Mouse (Mus musculus) myocyte (in vitro differentiated cells): ENCODE measurements around the gene Hoxd11.

Experiments
- E2F4 ChIP-seq: IDR thresholded peaks from one replicate; pipeline ENCODE4 v1.6.1; 2011; ENCODE audit warnings: mild to moderate bottlenecking, control low read depth, moderate library complexity; ENCODE audit not compliant: insufficient read depth
- MAX ChIP-seq: IDR thresholded peaks from one replicate; pipeline ENCODE4 v1.6.1; 2011; ENCODE audit warnings: low read depth, mild to moderate bottlenecking, control low read depth
- MYOD1 ChIP-seq, 3 experiments: IDR thresholded peaks; one replicate each; pipeline ENCODE4 v1.6.1; 2011; ENCODE audit warnings: control low read depth in 2 of 3, low read depth in 2 of 3, mild to moderate bottlenecking in 2 of 3, moderate library complexity in 1 of 3; ENCODE audit not compliant: insufficient read length in 2 of 3, control insufficient read depth in 1 of 3
- MYOG ChIP-seq, 3 experiments: IDR thresholded peaks; one replicate each; pipeline ENCODE4 v1.6.1; 2011; ENCODE audit warnings: control low read depth in 2 of 3, low read depth in 2 of 3, mild to moderate bottlenecking in 2 of 3; ENCODE audit not compliant: insufficient read length in 2 of 3, control insufficient read depth in 1 of 3, insufficient read depth in 1 of 3
- POLR2A ChIP-seq: IDR thresholded peaks from one replicate; pipeline ENCODE4 v1.6.1; 2011; ENCODE audit warnings: low read depth, mild to moderate bottlenecking, control low read depth, moderate library complexity; ENCODE audit not compliant: insufficient read length
- POLR2AphosphoS2 ChIP-seq: IDR thresholded peaks from one replicate; pipeline ENCODE4 v1.6.1; 2011; ENCODE audit warnings: low read depth, control low read depth; ENCODE audit not compliant: insufficient read length
- REST ChIP-seq: IDR thresholded peaks from one replicate; pipeline ENCODE4 v1.6.1; 2011; ENCODE audit warnings: mild to moderate bottlenecking, control low read depth, moderate library complexity; ENCODE audit not compliant: insufficient read depth, insufficient read length
- TCF12 ChIP-seq: IDR thresholded peaks from one replicate; pipeline ENCODE4 v1.6.1; 2011; ENCODE audit warnings: mild to moderate bottlenecking, control low read depth; ENCODE audit not compliant: poor library complexity, insufficient read depth, severe bottlenecking
- TCF3 ChIP-seq: IDR thresholded peaks from one replicate; pipeline ENCODE4 v1.6.1; 2011; ENCODE audit warnings: low read depth, control low read depth; ENCODE audit not compliant: insufficient read length
- USF1 ChIP-seq: IDR thresholded peaks from one replicate; pipeline ENCODE4 v1.6.1; 2011; ENCODE audit warnings: low read depth, mild to moderate bottlenecking, control low read depth, moderate library complexity

DNA sequence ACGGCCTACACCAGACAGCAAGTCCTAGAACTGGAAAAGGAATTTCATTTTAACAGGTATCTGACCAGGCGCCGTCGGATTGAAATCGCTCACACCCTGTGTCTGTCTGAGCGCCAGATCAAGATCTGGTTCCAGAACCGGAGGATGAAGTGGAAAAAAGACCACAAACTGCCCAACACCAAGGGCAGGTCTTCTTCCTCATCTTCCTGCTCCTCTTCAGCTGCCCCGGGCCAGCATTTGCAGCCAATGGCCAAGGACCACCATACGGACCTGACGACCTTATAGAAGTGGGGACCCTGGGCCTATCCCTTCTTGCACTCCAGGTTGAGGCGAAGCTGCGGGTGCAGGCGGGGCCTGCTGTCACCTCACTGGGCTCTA lies 48.9 kb downstream of the Hoxd11 start:
- TF ChIP-seq MAX = no peak
- no peak for TF ChIP-seq POLR2A
- no peak for TF ChIP-seq E2F4
- TF ChIP-seq REST = no peak
- TF ChIP-seq MYOG (IDR thresholded peaks at IDR 0.05; ENCODE audit: control insufficient read depth in 1 of 3, insufficient read depth in 1 of 3, insufficient read length in 2 of 3, low read depth in 2 of 3) = no peak
- no peak for TF ChIP-seq USF1
- no peak for TF ChIP-seq TCF12
- no peak for TF ChIP-seq POLR2AphosphoS2
- no peak for TF ChIP-seq MYOD1 (IDR thresholded peaks at IDR 0.05; ENCODE audit: control insufficient read depth in 1 of 3, insufficient read length in 2 of 3, low read depth in 2 of 3)
- no peak for TF ChIP-seq TCF3
